Mouse (Mus musculus) myocyte (in vitro differentiated cells): ENCODE measurements around the gene Kif6. TPM values are rescaled to one million over a fixed set of nuclear protein-coding genes. Genes with fewer than 3 reads are reported as not detected.

ENCODE experiments used
- H3K27me3 ChIP-seq: one replicate; pipeline ENCODE4 v1.6.1; 2011; ENCODE audit not compliant: control insufficient read depth, insufficient read depth, insufficient read length
- H3K36me3 ChIP-seq: one replicate; pipeline ENCODE4 v1.6.1; 2011; ENCODE audit not compliant: control insufficient read depth, insufficient read depth
- H3K4me2 ChIP-seq: one replicate; pipeline ENCODE4 v1.6.1; 2011; ENCODE audit warnings: low read depth, control low read depth
- H3K4me3 ChIP-seq: one replicate; pipeline ENCODE4 v1.5.1; 2011; ENCODE audit warnings: mild to moderate bottlenecking, control low read depth, moderate library complexity
- H3K79me2 ChIP-seq: one replicate; pipeline ENCODE4 v1.6.1; 2011; ENCODE audit not compliant: control insufficient read depth, insufficient read depth
- H3ac ChIP-seq: one replicate; pipeline ENCODE4 v1.6.1; 2011; ENCODE audit not compliant: control insufficient read depth, insufficient read length
- CEBPB ChIP-seq: IDR thresholded peaks from 2 replicates; pipeline ENCODE4 v1.6.1; 2011; ENCODE audit warnings: mild to moderate bottlenecking, moderate library complexity; ENCODE audit not compliant: poor library complexity, insufficient read depth, severe bottlenecking
- E2F4 ChIP-seq: IDR thresholded peaks from one replicate; pipeline ENCODE4 v1.6.1; 2011; ENCODE audit warnings: mild to moderate bottlenecking, control low read depth, moderate library complexity; ENCODE audit not compliant: insufficient read depth
- MAX ChIP-seq: IDR thresholded peaks from one replicate; pipeline ENCODE4 v1.6.1; 2011; ENCODE audit warnings: low read depth, mild to moderate bottlenecking, control low read depth
- MYOD1 ChIP-seq, 3 experiments: IDR thresholded peaks; one replicate each; pipeline ENCODE4 v1.6.1; 2011; ENCODE audit warnings: control low read depth in 2 of 3, low read depth in 2 of 3, mild to moderate bottlenecking in 2 of 3, moderate library complexity in 1 of 3; ENCODE audit not compliant: insufficient read length in 2 of 3, control insufficient read depth in 1 of 3
- MYOG ChIP-seq, 3 experiments: IDR thresholded peaks; one replicate each; pipeline ENCODE4 v1.6.1; 2011; ENCODE audit warnings: control low read depth in 2 of 3, low read depth in 2 of 3, mild to moderate bottlenecking in 2 of 3; ENCODE audit not compliant: insufficient read length in 2 of 3, control insufficient read depth in 1 of 3, insufficient read depth in 1 of 3
- POLR2A ChIP-seq: IDR thresholded peaks from one replicate; pipeline ENCODE4 v1.6.1; 2011; ENCODE audit warnings: low read depth, mild to moderate bottlenecking, control low read depth, moderate library complexity; ENCODE audit not compliant: insufficient read length
- POLR2AphosphoS2 ChIP-seq: IDR thresholded peaks from one replicate; pipeline ENCODE4 v1.6.1; 2011; ENCODE audit warnings: low read depth, control low read depth; ENCODE audit not compliant: insufficient read length
- REST ChIP-seq: IDR thresholded peaks from one replicate; pipeline ENCODE4 v1.6.1; 2011; ENCODE audit warnings: mild to moderate bottlenecking, control low read depth, moderate library complexity; ENCODE audit not compliant: insufficient read depth, insufficient read length
- SRF ChIP-seq: IDR thresholded peaks from one replicate; pipeline ENCODE4 v1.6.1; 2011; ENCODE audit warnings: low read depth; ENCODE audit not compliant: control insufficient read depth, insufficient read length
- TCF12 ChIP-seq: IDR thresholded peaks from one replicate; pipeline ENCODE4 v1.6.1; 2011; ENCODE audit warnings: mild to moderate bottlenecking, control low read depth; ENCODE audit not compliant: poor library complexity, insufficient read depth, severe bottlenecking
- TCF3 ChIP-seq: IDR thresholded peaks from one replicate; pipeline ENCODE4 v1.6.1; 2011; ENCODE audit warnings: low read depth, control low read depth; ENCODE audit not compliant: insufficient read length
- USF1 ChIP-seq: IDR thresholded peaks from one replicate; pipeline ENCODE4 v1.6.1; 2011; ENCODE audit warnings: low read depth, mild to moderate bottlenecking, control low read depth, moderate library complexity
- polyA plus RNA-seq: library from polyadenylated mRNA; unstranded; fragments of >200 nt; fragmentation: generic; extraction: Trizol; gene quantifications from one replicate; pipeline ENCODE4 v1.2.1, GENCODE M21; 2012; ENCODE audit warnings: missing spikeins

The Kif6 gene
- polyA plus RNA-seq, 1 experiment: 0.07 TPM

GRCm38 (mm10) chr17:49951491-49951855 is 336.5 kb downstream of the Kif6 start:
- Histone ChIP-seq H3K36me3 (no peaks in the 10 kb centered on the region), H3K4me3 (no peak overlapping the region), H3ac (no peak overlapping the region), H3K79me2 (no peaks in the 10 kb centered on the region), H3K4me2 (no peak overlapping the region), H3K27me3 (no peaks in the 10 kb centered on the region)
- TF ChIP-seq CEBPB: no peak
- no peak for TF ChIP-seq SRF
- no peak for TF ChIP-seq TCF3
- no peak for TF ChIP-seq POLR2AphosphoS2
- no peak for TF ChIP-seq MYOG (IDR thresholded peaks at IDR 0.05; ENCODE audit: control insufficient read depth in 1 of 3, insufficient read depth in 1 of 3, insufficient read length in 2 of 3, low read depth in 2 of 3)
- TF ChIP-seq REST: no peak
- no peak for TF ChIP-seq MYOD1 (IDR thresholded peaks at IDR 0.05; ENCODE audit: control insufficient read depth in 1 of 3, insufficient read length in 2 of 3, low read depth in 2 of 3)
- TF ChIP-seq E2F4: no peak
- no peak for TF ChIP-seq TCF12
- TF ChIP-seq MAX: no peak
- TF ChIP-seq USF1: no peak

- H3K79me2 ChIP-seq: no peaks in the 10 kb centered on the region
- no peak overlapping the region for H3K4me2 ChIP-seq
- no peak for TF ChIP-seq MAX
- no peak for TF ChIP-seq TCF12
- no peak for TF ChIP-seq USF1
- no peak for TF ChIP-seq E2F4
- no peak for TF ChIP-seq POLR2A
- TF ChIP-seq MYOG (IDR thresholded peaks at IDR 0.05; ENCODE audit: control insufficient read depth in 1 of 3, insufficient read depth in 1 of 3, insufficient read length in 2 of 3, low read depth in 2 of 3): no peak
- no peak for TF ChIP-seq MYOD1 (IDR thresholded peaks at IDR 0.05; ENCODE audit: control insufficient read depth in 1 of 3, insufficient read length in 2 of 3, low read depth in 2 of 3)
- no peak for TF ChIP-seq REST
- no peak for TF ChIP-seq POLR2AphosphoS2
- no peak for TF ChIP-seq CEBPB
- TF ChIP-seq SRF: no peak
- no peak for TF ChIP-seq TCF3
- H3K27me3 ChIP-seq: no peaks in the 10 kb centered on the region
- no peak overlapping the region for H3K4me3 ChIP-seq
- no peak overlapping the region for H3ac ChIP-seq
- H3K36me3 ChIP-seq: no peaks in the 10 kb centered on the region
Observed at GRCm38 (mm10) chr17:49951856-49952607, 337.1 kb downstream of the Kif6 start.

- TF ChIP-seq REST (no peak), TCF3 (no peak), TCF12 (no peak), MAX (no peak), POLR2AphosphoS2 (no peak), SRF (no peak), E2F4 (no peak), MYOG (IDR thresholded peaks at IDR 0.05; ENCODE audit: control insufficient read depth in 1 of 3, insufficient read depth in 1 of 3, insufficient read length in 2 of 3, low read depth in 2 of 3) (no peak), MYOD1 (IDR thresholded peaks at IDR 0.05; ENCODE audit: control insufficient read depth in 1 of 3, insufficient read length in 2 of 3, low read depth in 2 of 3) (no peak), CEBPB (no peak), POLR2A (no peak), USF1 (no peak)
- no peak overlapping the region for H3K4me3 ChIP-seq
- H3K79me2 ChIP-seq: no peaks in the 10 kb centered on the region
Observed at GRCm38 (mm10) chr17:49959021-49959420, 344.1 kb downstream of the Kif6 start.

More at GRCm38 (mm10) chr17:49959021-49959420, 344.1 kb downstream of the Kif6 start:
- H3ac ChIP-seq: no peak overlapping the region
- no peaks in the 10 kb centered on the region for H3K36me3 ChIP-seq
- no peak overlapping the region for H3K4me2 ChIP-seq
- H3K27me3 ChIP-seq: no peaks in the 10 kb centered on the region

Other genes starting within 250 kb of the Kif6 start
- 12.7 TPM for gene Mocs1, start 186.8 kb upstream of the Kif6 start, polyA plus RNA-seq
- 9.5 TPM for gene Daam2, start 50.8 kb upstream of the Kif6 start, polyA plus RNA-seq